Mouse (Mus musculus) liver, embryonic 12.5 days (tissue): Measurements from ENCODE around the gene Gm867. TPM values are rescaled to one million over a fixed set of nuclear protein-coding genes. Genes with fewer than 3 reads are reported as not detected.

Experiments used
- ATAC-seq: fragments of 200-750 bp; cut with Nextera tagmentation; 2 replicates; pipeline ENCODE4 v1.8.0; 2017; ENCODE audit warnings: moderate number of reproducible peaks, mild to moderate bottlenecking, moderate library complexity
- H3K27ac ChIP-seq: fragments of 300-500 bp; sonication (generic); 2 replicates; pipeline ENCODE4 v1.5.1; 2016; ENCODE audit warnings: mild to moderate bottlenecking
- H3K27me3 ChIP-seq: fragments of 300-500 bp; sonication (generic); replicated peaks from 2 replicates; pipeline ENCODE4 v1.6.1; 2016; ENCODE audit warnings: mild to moderate bottlenecking, moderate library complexity
- H3K36me3 ChIP-seq: fragments of 300-500 bp; sonication (generic); 2 replicates; pipeline ENCODE4 v1.6.1; 2016; ENCODE audit warnings: mild to moderate bottlenecking, moderate library complexity
- H3K4me1 ChIP-seq: fragments of 300-500 bp; sonication (generic); 2 replicates; pipeline ENCODE4 v1.6.1; 2016
- H3K4me2 ChIP-seq: fragments of 300-500 bp; sonication (generic); 2 replicates; pipeline ENCODE4 v1.6.1; 2016; ENCODE audit warnings: mild to moderate bottlenecking, moderate library complexity
- H3K4me3 ChIP-seq: fragments of 300-500 bp; sonication (generic); 2 replicates; pipeline ENCODE4 v1.5.1; 2016; ENCODE audit warnings: mild to moderate bottlenecking, moderate library complexity
- H3K9ac ChIP-seq: fragments of 300-500 bp; sonication (generic); 2 replicates; pipeline ENCODE4 v1.6.1; 2016; ENCODE audit warnings: mild to moderate bottlenecking, moderate library complexity
- H3K9me3 ChIP-seq: fragments of 300-500 bp; sonication (generic); replicated peaks from 2 replicates; pipeline ENCODE4 v1.6.1; 2016; ENCODE audit warnings: mild to moderate bottlenecking, moderate library complexity
- whole genome bisulfite sequencing: fragments of 180-500 bp; shearing (Covaris S2); methylation state at CpG from one replicate; pipeline ENCODE4 v1.1.7; 2016; ENCODE audit not compliant: insufficient replicate concordance; 5-methylcytosine and 5-hydroxymethylcytosine counted together
- polyA plus RNA-seq: library from polyadenylated mRNA; unstranded; fragments of >200 nt; fragmentation: Nextera tagmentation; extraction: Ambion mirVana; gene quantifications from 2 replicates; pipeline ENCODE4 v1.2.1, GENCODE M21; 2016

Gene Gm867
- 18.9 and 19.6 TPM in 2 replicates for polyA plus RNA-seq

DNA sequence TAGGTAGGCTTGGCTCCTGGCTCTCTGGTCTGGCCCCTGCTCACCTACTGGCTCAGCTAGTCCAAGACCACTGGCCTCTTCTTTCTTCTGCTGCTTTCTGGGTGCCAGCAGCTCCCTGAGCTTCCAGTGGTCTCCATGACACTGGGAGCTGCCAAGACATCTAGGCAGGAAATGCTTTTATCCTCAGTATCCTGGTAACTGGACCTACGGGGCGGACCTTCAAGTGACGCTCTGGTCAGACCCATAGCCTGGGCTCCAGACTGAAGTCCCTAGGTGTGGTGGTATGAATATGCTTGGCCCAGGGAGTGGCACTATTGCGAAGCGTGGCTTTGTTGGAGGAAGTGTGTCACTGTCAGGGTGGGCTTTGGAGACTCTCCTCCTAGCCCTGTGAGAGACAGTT is at the start of gene Gm867:
Gene Gm867, minus strand, starts transcription at position 153 of the 400 bp plus-strand sequence.
- Histone ChIP-seq H3K4me3 (peak within 1 kb of the TSS; percentile 75), H3K27ac (peak within 1 kb of the TSS; percentile 95), H3K9ac (peak within 1 kb of the TSS; percentile 80), H3K36me3 (peaks cover 15% of the 10 kb centered on the region), H3K9me3 (no peaks in the 10 kb centered on the region), H3K4me1 (peaks cover 53% of the 10 kb centered on the region), H3K4me2 (peak within 1 kb of the TSS; percentile 94), H3K27me3 (no peaks in the 10 kb centered on the region)
- ATAC-seq, result no peak
- 73% methylated on average over 5 of the region's 5 CpGs for WGBS

DNA sequence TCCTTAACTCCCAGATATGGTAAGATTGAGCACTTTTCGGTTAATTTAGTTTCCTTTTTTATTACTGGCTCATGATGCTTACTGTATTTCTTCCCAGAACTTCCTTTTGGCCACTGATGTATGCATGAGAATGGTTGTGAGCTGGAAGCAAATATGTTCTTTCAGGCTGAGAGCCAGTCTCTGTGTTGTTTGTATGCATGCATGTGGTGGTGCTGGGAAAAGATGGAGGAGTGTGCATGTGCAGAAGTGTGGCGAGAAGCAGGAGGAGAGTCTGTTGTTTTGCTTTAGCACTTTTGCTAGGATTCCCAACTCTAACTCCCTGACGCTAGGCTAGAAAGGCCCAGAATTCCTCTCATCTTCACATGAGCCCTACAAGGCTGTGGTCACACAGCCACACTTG is 39.0 kb upstream of the Gm867 start:
- H3K4me3 ChIP-seq, result no peak overlapping the region
- H3K4me1 ChIP-seq, result peaks cover 9% of the 10 kb centered on the region
- WGBS, result 73% methylated on average over 3 of the region's 3 CpGs

DNA sequence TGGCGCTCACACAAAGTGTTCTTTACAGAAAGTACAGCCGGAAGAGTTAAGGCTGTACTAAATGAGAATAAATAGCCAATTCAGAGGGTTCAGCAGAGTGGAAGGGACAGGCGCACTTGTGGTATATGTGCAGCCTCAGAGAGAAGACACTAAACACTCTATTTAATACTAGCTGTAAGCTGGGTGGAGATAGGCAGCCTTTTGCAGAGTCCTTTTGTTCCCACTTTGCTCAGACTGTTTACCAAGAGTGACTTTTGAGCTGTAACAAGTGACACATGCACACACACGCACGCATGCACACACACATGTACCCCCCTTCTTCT is 38.3 kb upstream of the Gm867 start:
- ATAC-seq, result no peak
- Histone ChIP-seq H3K4me1 (peaks cover 9% of the 10 kb centered on the region), H3K27ac (no peak overlapping the region), H3K27me3 (no peaks in the 10 kb centered on the region), H3K4me3 (no peak overlapping the region), H3K36me3 (no peaks in the 10 kb centered on the region), H3K9me3 (no peaks in the 10 kb centered on the region), H3K4me2 (no peak overlapping the region), H3K9ac (no peak overlapping the region)
- 69% methylated on average over 5 of the region's 5 CpGs for WGBS

More for the DNA sequence above, 39.0 kb upstream of the Gm867 start:
- Histone ChIP-seq H3K4me2 (no peak overlapping the region), H3K9ac (no peak overlapping the region), H3K27me3 (no peaks in the 10 kb centered on the region), H3K9me3 (no peaks in the 10 kb centered on the region), H3K27ac (no peak overlapping the region), H3K36me3 (no peaks in the 10 kb centered on the region)
- no peak for ATAC-seq

DNA sequence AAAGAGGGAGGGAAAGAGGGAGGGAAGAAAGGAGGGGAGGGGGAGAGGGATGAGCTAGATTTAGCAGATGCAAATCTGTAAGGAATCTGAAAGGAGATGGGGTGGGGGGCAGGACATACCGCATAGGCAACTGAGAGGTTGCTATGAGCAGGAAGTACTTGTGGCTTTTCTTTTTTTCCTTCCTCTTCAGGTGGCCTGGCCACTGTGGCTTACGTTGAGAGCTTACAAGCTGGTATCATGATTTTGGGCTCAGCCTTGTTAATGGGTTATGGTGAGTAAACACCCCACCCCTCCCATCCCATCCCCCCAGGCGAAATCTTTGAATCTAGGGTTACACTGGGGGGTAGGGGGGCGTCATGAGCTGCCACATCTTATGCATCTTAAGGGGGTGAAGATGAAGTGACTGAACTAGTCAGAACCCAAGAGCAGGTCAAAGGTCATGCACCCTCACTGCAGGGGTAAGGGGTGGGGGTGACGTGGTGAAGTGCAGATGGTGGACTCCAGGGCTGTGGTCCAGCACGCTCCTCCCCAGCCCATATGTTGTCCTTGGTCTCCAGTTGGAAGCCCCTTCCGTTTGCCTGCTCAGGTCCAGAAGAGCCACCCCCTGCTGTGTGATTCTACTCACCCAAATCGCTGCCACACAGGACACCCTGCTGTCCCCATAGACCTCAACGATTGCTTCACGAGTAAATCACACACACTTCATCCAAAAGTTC is 37.8 kb upstream of the Gm867 start:
- no peaks in the 10 kb centered on the region for H3K36me3 ChIP-seq
- no peak overlapping the region for H3K9ac ChIP-seq
- no peak overlapping the region for H3K4me2 ChIP-seq
- H3K4me3 ChIP-seq, result no peak overlapping the region
- no peak for ATAC-seq
- H3K27me3 ChIP-seq, result no peaks in the 10 kb centered on the region
- no peaks in the 10 kb centered on the region for H3K9me3 ChIP-seq
- H3K27ac ChIP-seq, result no peak overlapping the region
- peaks cover 6% of the 10 kb centered on the region for H3K4me1 ChIP-seq
- 33% methylated on average over 10 of the region's 10 CpGs for WGBS

DNA sequence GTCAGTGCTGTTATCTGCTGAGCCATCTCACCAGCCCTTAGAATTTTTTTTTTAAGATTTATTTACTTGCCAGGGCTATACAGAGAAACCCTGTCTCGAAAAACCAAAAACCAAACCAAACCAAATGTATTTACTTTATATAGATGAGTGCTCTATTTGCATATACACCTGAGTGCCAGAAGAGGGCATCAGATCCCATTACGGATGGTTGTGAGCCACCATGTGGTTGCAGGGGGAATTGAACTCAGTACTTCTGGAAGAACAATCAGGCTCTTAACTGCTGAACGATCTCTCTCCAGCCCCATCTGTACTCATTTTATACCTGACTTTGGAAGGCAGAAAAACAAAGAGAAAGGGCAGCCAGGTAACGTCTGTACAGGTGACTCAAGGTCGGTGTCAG is 34.7 kb upstream of the Gm867 start:
- H3K9me3 ChIP-seq, result 0 out of 2 replicates have a peak, but pooled peaks cover 6% of the 10 kb centered on the region
- H3K36me3 ChIP-seq, result no peaks in the 10 kb centered on the region
- H3K4me1 ChIP-seq, result 0 out of 2 replicates have a peak, but pooled peaks cover 4% of the 10 kb centered on the region
- 61% methylated on average over 5 of the region's 5 CpGs for WGBS
- no peak overlapping the region for H3K4me2 ChIP-seq
- H3K27me3 ChIP-seq, result no peaks in the 10 kb centered on the region
- no peak for ATAC-seq
- H3K4me3 ChIP-seq, result no peak overlapping the region
- no peak overlapping the region for H3K27ac ChIP-seq
- no peak overlapping the region for H3K9ac ChIP-seq

DNA sequence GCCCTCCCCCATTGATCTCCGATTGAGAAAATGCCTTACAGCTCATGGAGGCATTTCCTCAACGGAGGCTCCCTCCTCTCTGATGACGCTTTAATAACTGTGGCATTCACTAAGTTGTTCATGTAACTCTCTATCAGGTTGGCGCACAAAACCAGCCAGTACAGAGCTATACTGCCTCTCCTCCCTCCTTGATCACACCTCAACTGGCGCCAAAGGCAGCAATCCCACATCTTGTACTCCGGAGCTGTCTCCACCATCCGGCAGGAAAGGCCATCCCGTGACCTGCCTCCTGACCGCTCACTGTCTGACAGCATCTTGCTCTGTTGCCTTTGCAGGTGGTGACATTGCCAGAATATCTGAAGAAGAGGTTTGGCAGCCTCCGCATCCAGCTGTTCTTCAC is 33.4 kb upstream of the Gm867 start:
- Histone ChIP-seq H3K27ac (no peak overlapping the region), H3K4me3 (no peak overlapping the region), H3K4me1 (0 out of 2 replicates have a peak, but pooled peaks cover 4% of the 10 kb centered on the region), H3K4me2 (no peak overlapping the region), H3K36me3 (no peaks in the 10 kb centered on the region), H3K9me3 (0 out of 2 replicates have a peak, but pooled peaks cover 6% of the 10 kb centered on the region), H3K27me3 (no peaks in the 10 kb centered on the region), H3K9ac (no peak overlapping the region)
- ATAC-seq, result no peak
- WGBS, result 79% methylated on average over 10 of the region's 10 CpGs

DNA sequence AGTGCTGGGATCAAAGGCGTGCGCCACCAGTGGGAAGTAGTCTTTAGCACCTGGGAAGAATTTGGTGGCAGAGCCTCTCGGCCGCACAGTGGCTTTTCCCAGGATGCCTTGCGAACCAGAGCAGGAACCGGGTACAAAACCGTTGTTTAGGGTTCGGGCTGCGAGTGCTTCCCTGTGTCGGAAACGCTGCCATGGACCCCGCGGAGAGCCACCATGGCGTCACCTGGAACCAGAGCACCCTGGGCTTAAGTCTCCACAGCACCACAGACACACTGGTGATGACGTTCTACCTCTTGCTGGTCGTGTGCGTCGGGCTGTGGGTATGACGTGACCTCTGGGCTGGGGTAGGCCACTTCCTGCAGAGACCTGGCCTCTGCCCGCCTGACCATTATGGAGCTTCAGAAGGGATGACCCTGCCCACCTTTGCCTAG is 13.9 kb upstream of the Gm867 start, which contains the start of gene Gm5134:
Gene Gm5134, plus strand, starts transcription at position 134 of the 431 bp plus-strand sequence.
- no peaks in the 10 kb centered on the region for H3K9me3 ChIP-seq
- H3K4me3 ChIP-seq, result peak within 1 kb of the TSS; percentile 47
- H3K27me3 ChIP-seq, result peaks cover 49% of the 10 kb centered on the region
- peaks cover 25% of the 10 kb centered on the region for H3K4me1 ChIP-seq
- ATAC-seq, result peak; percentile 38
- 13% methylated on average over 20 of the region's 20 CpGs for WGBS
- H3K9ac ChIP-seq, result peak within 1 kb of the TSS; percentile 55
- peak within 1 kb of the TSS; percentile 69 for H3K4me2 ChIP-seq
- H3K27ac ChIP-seq, result no peak within 1 kb of the TSS
- H3K36me3 ChIP-seq, result no peaks in the 10 kb centered on the region

DNA sequence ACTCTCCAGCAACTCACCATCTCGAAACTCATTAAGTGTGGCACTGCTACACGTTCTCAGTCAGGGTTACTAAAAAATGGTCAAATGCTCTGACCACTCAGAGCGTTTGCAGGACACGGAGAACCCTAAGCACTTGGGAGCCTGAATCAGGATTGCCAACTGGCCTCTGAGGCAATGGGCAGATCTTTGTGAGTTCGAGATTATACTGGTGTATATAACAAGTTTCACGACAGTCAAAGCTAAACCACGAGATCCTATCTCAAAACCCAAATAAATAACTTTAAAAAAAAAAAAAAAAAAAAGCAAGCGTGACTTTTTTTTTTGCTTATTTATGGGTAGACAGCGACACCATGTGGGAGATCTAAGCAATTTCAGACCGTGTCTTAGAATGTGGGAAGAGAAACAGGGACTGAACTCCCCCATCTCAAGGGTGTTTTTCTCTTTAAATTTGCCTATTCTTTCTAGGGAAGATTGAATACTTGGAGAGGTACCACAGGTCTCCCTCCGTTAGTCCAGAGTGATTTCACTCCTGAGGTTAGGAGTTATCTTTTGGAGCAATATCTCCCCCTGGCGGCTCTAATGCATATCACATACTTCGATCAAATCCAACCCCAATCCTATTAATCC is 11.1 kb upstream of the Gm867 start:
- H3K9ac ChIP-seq, result peak overlapping the region; percentile 52; the same call in 1 of the 2 replicates
- no peaks in the 10 kb centered on the region for H3K9me3 ChIP-seq
- peaks cover 25% of the 10 kb centered on the region for H3K4me1 ChIP-seq
- no peak for ATAC-seq
- H3K4me2 ChIP-seq, result peak overlapping the region; percentile 69
- no peak overlapping the region for H3K27ac ChIP-seq
- H3K4me3 ChIP-seq, result peak overlapping the region; percentile 48
- no peaks in the 10 kb centered on the region for H3K36me3 ChIP-seq
- 3% methylated on average over 13 of the region's 13 CpGs for WGBS
- peaks cover 75% of the 10 kb centered on the region for H3K27me3 ChIP-seq

DNA sequence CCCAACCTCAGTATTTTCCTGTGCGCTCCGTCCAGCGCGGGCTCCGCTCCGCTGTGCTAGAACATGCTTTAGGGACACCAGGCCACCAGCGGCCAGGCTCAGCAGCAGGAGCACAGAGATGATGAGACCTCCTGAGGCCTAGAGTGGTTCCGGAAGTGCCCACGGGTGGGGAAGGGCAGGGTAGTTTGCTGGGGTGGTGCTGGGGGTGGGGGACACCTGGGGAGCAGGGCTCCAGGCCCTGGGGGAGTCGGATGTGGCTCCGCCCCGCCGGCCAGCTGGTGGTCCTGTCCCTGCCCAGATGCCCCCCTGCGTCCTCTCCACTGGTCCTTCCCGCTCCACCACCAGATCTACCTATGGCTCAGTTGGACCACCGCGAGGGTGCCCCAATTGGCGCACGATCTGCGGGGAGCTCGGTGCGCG is 10.3 kb upstream of the Gm867 start:
- no peak overlapping the region for H3K27ac ChIP-seq
- peaks cover 25% of the 10 kb centered on the region for H3K4me1 ChIP-seq
- H3K4me2 ChIP-seq, result peak overlapping the region; percentile 69
- H3K36me3 ChIP-seq, result no peaks in the 10 kb centered on the region
- ATAC-seq, result 0 out of 2 replicates have a peak, but pooled peaks have one; percentile 14
- no peaks in the 10 kb centered on the region for H3K9me3 ChIP-seq
- H3K27me3 ChIP-seq, result peaks cover 80% of the 10 kb centered on the region
- H3K9ac ChIP-seq, result peak overlapping the region; percentile 52
- peak overlapping the region; percentile 48 for H3K4me3 ChIP-seq
- WGBS, result 8% methylated on average over 23 of the region's 23 CpGs

DNA sequence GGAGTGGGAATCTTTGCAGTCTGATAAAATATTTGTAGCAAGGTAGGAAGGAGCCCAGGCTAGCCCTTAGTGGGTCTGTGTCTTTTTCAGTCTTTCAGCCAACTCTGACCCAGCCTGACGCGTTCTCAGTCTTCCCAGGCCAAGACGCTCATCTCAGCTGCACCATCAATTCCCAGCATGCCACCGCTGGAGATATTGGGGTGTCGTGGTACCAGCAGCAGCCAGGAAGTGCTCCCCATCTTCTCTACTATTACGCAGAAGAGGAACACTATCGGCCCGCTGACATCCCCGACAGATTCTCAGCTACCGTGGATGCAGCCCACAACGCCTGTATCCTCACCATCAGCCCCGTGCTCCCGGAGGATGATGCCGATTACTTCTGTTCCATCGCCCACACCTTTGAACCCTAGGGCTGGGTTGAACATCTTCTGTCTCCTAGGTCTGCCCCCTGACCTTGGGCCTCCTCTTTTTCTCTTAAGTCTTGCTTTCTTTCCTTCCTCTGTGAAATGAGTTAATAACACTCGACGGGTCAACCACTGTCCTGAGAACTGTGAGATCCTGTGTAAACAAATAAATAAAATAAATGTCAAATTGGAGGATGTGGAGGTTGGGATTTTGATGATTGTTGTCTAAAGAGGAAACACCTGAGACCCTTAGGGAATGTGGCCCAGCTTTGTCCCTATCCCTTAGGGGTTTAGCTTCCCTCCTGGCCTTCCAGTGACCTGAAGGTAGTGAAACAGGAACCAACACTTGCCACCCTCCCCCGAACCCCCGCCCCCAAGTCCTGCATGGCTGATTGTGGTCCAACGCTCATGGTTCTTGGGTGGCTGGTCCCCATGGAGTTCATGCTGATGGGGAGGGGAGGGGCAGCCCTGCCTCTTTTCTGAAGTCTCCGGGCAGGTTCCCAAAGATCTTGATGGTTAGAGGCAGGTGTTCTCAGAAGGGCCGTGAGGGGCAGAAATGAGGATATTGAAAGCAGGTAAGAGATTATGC is 8.9 kb upstream of the Gm867 start:
- 73% methylated on average over 22 of the region's 22 CpGs for WGBS
- H3K4me3 ChIP-seq, result no peak overlapping the region
- ATAC-seq, result no peak
- H3K27me3 ChIP-seq, result peaks cover 69% of the 10 kb centered on the region
- H3K9ac ChIP-seq, result no peak overlapping the region
- no peaks in the 10 kb centered on the region for H3K36me3 ChIP-seq
- peaks cover 20% of the 10 kb centered on the region for H3K4me1 ChIP-seq
- no peak overlapping the region for H3K27ac ChIP-seq
- H3K4me2 ChIP-seq, result no peak overlapping the region
- no peaks in the 10 kb centered on the region for H3K9me3 ChIP-seq

DNA sequence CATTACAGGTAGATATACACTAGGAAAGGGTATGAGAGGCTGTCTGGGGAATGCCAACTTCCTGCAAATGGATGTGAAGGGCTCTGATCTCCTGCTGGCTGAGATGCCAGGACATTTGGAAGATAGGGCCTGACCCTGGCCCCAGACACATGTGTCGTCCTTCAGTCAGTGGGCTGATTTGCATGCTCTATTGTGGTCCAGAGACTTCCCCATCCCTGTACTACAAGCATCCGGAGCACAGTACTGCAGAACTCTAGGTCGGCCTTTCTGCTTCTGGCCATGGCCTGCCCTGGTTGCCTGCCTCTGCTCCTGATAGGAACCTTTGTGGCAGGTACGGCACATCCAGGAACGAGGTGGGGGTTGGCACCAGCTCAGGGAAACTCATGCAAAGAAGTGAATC is 7.6 kb upstream of the Gm867 start:
- 64% methylated on average over 5 of the region's 5 CpGs for WGBS
- Histone ChIP-seq H3K27me3 (peaks cover 60% of the 10 kb centered on the region), H3K27ac (no peak overlapping the region), H3K4me2 (no peak overlapping the region), H3K9ac (no peak overlapping the region), H3K4me3 (no peak overlapping the region), H3K4me1 (peaks cover 11% of the 10 kb centered on the region; the same call in 1 of the 2 replicates), H3K9me3 (no peaks in the 10 kb centered on the region), H3K36me3 (no peaks in the 10 kb centered on the region)
- no peak for ATAC-seq
